Mouse (Mus musculus) kidney, embryonic 15.5 days (tissue): ENCODE data around the gene Prr22. TPM values are rescaled to one million over a fixed set of nuclear protein-coding genes. Genes with fewer than 3 reads are reported as not detected.

Experiments used
- ATAC-seq: fragments of 200-750 bp; cut with Nextera tagmentation; replicated peaks from 2 replicates; pipeline ENCODE4 v1.8.0; 2017; ENCODE audit warnings: moderate TSS enrichment; ENCODE audit not compliant: low FRiP score
- H3K27ac ChIP-seq: fragments of 300-500 bp; sonication (generic); 2 replicates; pipeline ENCODE4 v1.5.1; 2015; ENCODE audit warnings: mild to moderate bottlenecking, inconsistent platforms
- H3K27me3 ChIP-seq: fragments of 300-500 bp; sonication (generic); 2 replicates; pipeline ENCODE4 v1.6.1; 2015; ENCODE audit warnings: inconsistent platforms
- H3K36me3 ChIP-seq: fragments of 300-500 bp; sonication (generic); 2 replicates; pipeline ENCODE4 v1.6.1; 2015; ENCODE audit warnings: inconsistent platforms
- H3K4me1 ChIP-seq: fragments of 300-500 bp; sonication (generic); 2 replicates; pipeline ENCODE4 v1.6.1; 2015; ENCODE audit warnings: inconsistent platforms
- H3K4me2 ChIP-seq: fragments of 300-500 bp; sonication (generic); 2 replicates; pipeline ENCODE4 v1.6.1; 2015; ENCODE audit warnings: moderate library complexity, mild to moderate bottlenecking, inconsistent platforms
- H3K4me3 ChIP-seq: fragments of 300-500 bp; sonication (generic); replicated peaks from 2 replicates; pipeline ENCODE4 v1.5.1; 2015; ENCODE audit warnings: mild to moderate bottlenecking, inconsistent platforms
- H3K9ac ChIP-seq: fragments of 300-500 bp; sonication (generic); 2 replicates; pipeline ENCODE4 v1.6.1; 2015; ENCODE audit warnings: mild to moderate bottlenecking, inconsistent platforms
- H3K9me3 ChIP-seq: fragments of 300-500 bp; sonication (generic); replicated peaks from 2 replicates; pipeline ENCODE4 v1.6.1; 2016; ENCODE audit warnings: inconsistent platforms
- WGBS: fragments of 180-500 bp; shearing (Covaris S2); methylation state at CpG from one replicate; pipeline ENCODE4 v1.1.7; 2015; ENCODE audit warnings: mixed read lengths; 5-methylcytosine and 5-hydroxymethylcytosine counted together
- polyA plus RNA-seq: library from polyadenylated mRNA; unstranded; fragments of >200 nt; fragmentation: Nextera tagmentation; extraction: Ambion mirVana; gene quantifications from 2 replicates; pipeline ENCODE4 v1.2.1, GENCODE M21; 2015

Gene Prr22
- polyA plus RNA-seq, 1 experiment from 2014 or later = 1.7 TPM

DNA sequence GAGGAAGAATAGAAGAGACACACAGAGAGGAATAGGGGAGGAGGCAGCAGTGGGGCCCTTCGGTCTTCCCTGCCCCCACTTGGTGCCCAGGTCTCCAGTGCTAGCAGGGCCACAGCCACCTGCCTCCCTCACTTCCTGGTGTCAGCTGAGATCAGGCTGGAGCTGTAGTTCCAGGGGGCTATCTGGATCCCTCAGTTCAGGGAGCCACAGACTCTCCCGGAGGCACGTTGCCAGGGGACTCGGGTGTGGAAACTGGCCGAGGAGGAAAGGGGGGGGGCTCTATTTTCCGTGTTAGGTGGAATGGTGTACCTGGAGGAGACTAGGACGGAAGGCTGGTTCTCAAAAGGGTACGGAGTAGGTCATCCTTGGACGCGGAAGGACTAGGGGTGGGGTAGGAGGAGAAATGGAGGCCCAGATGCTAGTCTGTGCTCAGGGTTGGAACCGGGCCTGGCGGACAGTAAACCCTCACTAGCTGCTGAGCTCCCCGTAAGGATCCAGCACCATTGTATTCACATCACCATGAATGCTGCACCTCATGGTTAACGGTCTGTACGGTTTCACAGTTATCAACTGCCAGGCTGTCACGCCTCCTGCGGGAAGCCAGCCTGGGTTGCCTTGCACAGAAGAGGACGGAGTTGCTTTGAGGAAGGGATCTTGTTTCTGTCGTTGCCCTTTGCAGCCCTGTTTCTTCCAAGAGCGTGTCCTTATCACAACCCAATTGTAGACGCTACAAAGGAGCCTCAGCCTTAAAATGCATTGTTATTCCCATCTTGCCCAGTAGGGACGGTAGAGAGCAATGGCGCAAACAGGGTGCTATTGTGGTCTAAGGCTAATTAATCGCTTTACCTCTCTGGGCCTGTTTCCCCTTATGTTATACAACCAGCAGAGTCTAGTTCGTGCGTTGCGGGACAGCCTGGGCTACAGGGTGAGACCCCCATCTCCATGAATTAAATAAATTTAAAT is 7.0 kb upstream of the Prr22 start:
- H3K4me3 ChIP-seq = no peak overlapping the region; the same call in 1 of the 2 replicates
- H3K4me2 ChIP-seq = 0 out of 2 replicates have a peak overlapping the region, but pooled peaks have one; percentile 88
- peak overlapping the region; percentile 80 for H3K27ac ChIP-seq
- no peaks in the 10 kb centered on the region for H3K9me3 ChIP-seq
- peaks cover 19% of the 10 kb centered on the region for H3K36me3 ChIP-seq
- WGBS = 53% methylated on average over 27 of the region's 27 CpGs
- peaks cover 34% of the 10 kb centered on the region for H3K4me1 ChIP-seq
- H3K9ac ChIP-seq = peak overlapping the region; percentile 50; the same call in 1 of the 2 replicates
- peaks cover 6% of the 10 kb centered on the region; the same call in 1 of the 2 replicates for H3K27me3 ChIP-seq
- no peak for ATAC-seq

DNA sequence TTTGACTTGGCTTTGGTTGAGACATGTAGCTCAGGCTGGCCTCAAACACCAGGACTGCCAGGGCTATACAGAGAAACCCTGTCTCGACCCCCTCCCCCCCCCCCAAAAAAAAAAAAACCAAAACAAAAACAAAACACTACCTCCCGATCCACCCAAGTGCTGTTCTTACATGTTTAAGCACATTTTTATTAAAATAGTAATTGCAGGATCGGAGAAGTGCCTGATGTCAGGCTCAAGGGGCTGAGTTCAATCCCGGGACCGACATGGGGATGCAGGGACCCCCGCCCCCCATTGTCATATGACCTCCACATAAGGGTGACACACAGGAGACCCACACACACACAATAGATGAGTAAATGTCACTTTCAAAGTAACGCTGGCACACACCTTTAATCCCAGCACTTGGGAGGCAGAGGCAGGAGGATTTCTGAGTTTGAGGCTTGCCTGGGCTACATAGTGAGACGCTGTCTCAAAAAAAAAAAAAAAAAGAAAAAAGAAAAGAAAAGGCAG is 6.3 kb upstream of the Prr22 start:
- WGBS = 77% methylated on average over 8 of the region's 8 CpGs

DNA sequence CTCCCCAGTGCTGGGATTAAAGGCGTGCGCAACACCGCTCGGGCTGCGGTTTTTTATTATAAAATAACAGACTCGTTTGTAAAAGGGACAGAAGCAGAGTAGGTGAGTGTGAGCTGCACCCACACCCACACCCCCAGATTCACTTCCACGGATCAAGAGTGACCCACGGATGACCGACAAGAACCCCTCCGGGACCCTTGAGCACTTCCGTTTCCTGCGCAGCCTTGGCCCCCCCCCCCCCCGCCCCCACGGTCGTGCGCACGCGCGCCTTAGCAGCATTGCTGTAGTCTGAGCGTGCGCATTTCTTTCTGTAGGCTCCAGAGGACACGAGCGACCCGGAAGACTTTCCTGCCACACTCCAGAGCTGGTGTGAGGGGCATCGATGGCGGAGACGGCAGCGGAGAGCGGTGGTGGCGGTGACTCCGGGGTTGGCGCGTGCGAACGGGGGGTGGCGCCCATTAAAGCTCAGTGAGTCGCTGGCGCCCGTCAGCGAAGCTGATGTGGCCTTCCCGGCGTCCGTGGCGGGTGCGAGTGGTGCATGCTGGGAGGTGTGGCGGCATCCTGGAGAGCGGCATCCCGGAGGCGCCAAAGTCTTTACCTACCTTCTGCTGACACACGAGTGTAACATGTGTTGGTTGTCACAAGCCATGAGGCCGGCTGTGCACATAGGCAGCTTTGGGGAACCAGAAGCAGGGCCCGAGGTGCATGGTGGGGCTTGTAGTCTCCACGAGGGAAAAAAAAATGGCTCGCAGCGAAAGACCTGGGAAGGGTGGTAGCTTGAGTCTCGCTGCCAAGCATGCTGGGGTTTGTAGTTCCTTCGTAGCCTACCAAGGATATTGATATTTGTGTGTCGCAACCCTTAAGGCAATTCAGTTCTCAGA is 5.3 kb upstream of the Prr22 start, which contains the start of gene Dus3l:
TSS of gene Dus3l (plus strand) at position 284 of the 881 bp plus-strand sequence.
- Histone ChIP-seq H3K9me3 (no peaks in the 10 kb centered on the region), H3K36me3 (peaks cover 36% of the 10 kb centered on the region), H3K4me3 (peak within 1 kb of the TSS; percentile 89), H3K4me1 (peaks cover 31% of the 10 kb centered on the region), H3K4me2 (peak within 1 kb of the TSS; percentile 82), H3K9ac (peak within 1 kb of the TSS; percentile 75), H3K27me3 (peaks cover 6% of the 10 kb centered on the region; the same call in 1 of the 2 replicates), H3K27ac (peak within 1 kb of the TSS; percentile 99)
- ATAC-seq = peak; percentile 80
- WGBS = 1% methylated on average over 58 of the region's 58 CpGs

More for the DNA sequence above, 6.3 kb upstream of the Prr22 start:
- Histone ChIP-seq H3K4me3 (peak overlapping the region; percentile 89), H3K9me3 (no peaks in the 10 kb centered on the region), H3K4me1 (peaks cover 31% of the 10 kb centered on the region), H3K4me2 (peak overlapping the region; percentile 82), H3K9ac (0 out of 2 replicates have a peak overlapping the region, but pooled peaks have one; percentile 75), H3K36me3 (peaks cover 26% of the 10 kb centered on the region), H3K27ac (peak overlapping the region; percentile 99), H3K27me3 (peaks cover 6% of the 10 kb centered on the region; the same call in 1 of the 2 replicates)
- ATAC-seq = no peak

DNA sequence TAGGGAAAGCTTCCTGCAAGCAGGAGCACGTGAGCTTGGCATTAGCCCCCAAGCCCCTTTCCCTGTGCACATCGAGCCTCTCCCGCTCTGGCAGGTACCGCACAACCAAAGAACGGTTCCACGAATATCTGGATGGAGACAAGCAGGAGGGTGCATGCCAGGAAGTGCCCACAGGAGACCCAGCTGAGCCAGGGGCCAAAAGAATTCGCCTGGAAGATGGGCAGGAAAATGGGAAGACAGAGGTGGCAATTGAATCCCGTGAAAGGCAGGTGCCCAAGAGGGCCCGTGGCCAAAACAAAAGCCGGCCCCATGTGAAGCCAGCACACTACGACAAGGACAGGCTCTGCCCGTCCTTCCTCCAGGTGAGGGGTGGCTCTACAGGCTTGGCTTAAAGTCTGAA is 4.6 kb upstream of the Prr22 start:
- peak overlapping the region; percentile 82 for H3K4me2 ChIP-seq
- H3K4me1 ChIP-seq = peaks cover 31% of the 10 kb centered on the region
- H3K9me3 ChIP-seq = no peaks in the 10 kb centered on the region
- H3K4me3 ChIP-seq = peak overlapping the region; percentile 89
- peak overlapping the region; percentile 75 for H3K9ac ChIP-seq
- H3K27ac ChIP-seq = peak overlapping the region; percentile 99
- peaks cover 43% of the 10 kb centered on the region for H3K36me3 ChIP-seq
- ATAC-seq = no peak
- H3K27me3 ChIP-seq = peaks cover 2% of the 10 kb centered on the region; the same call in 1 of the 2 replicates
- WGBS = 50% methylated on average over 12 of the region's 12 CpGs

DNA sequence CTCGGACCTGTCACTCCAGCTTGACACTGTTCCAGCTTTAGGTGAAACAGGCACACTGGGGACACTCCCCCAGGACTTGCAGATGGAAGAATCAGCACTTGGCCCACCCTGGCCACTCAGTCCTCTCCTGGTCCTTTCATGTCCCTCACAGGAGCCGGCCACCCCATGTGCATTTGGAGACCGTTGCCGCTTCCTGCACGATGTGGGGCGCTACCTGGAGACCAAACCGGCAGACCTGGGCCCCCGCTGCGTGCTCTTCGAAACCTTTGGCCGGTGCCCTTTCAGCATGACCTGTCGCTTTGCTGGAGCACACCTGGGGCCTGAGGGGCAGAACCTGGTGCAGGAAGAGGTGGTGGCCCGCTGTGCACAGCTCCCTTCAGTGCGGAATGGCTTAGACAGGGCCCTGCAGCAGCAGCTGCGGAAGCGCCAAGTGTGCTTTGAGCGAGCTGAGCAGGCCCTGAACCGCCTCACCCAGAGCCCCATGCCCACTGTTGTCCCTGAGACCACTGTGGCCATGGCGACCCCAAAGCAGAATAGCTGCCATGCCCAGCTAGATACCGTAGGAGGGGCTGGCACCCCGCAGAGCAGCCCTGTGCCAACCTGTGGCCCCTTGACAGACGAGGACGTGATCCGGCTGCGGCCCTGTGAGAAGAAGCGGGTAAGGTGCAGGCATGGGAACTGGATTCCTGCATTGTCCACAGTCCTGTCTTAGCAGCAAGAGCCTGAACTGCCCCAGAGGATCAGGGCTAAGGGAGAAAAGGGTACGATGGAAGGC is 3.2 kb upstream of the Prr22 start:
- Histone ChIP-seq H3K4me3 (no peak overlapping the region), H3K9me3 (no peaks in the 10 kb centered on the region), H3K27me3 (no peaks in the 10 kb centered on the region), H3K4me2 (no peak overlapping the region), H3K36me3 (peaks cover 52% of the 10 kb centered on the region), H3K27ac (no peak overlapping the region), H3K4me1 (peaks cover 27% of the 10 kb centered on the region), H3K9ac (no peak overlapping the region)
- WGBS = 95% methylated on average over 27 of the region's 27 CpGs
- no peak for ATAC-seq

DNA sequence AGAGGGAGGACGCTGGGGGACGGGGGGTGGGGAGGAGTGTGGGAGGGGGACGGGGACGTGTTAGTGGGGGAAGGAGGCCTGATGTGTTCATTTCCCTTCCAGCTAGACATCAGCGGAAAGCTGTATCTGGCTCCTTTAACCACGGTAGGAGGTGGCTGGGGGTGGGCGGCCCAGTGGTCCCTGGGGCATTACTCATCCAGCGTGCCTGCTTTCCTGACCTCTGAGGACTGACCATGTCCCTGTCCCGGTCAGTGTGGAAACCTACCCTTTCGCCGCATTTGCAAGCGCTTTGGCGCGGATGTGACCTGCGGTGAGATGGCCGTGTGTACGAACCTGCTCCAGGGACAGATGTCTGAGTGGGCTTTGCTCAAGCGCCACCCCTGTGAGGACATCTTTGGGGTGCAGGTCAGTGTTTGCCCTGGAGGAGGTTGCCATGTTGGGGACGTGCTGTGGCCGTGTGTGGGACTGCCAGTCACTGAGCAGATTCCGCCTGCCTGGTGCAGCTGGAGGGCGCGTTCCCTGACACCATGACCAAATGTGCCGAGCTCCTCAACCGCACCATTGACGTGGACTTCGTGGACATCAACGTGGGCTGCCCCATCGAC is 2.4 kb upstream of the Prr22 start:
- Histone ChIP-seq H3K4me1 (peaks cover 19% of the 10 kb centered on the region), H3K27me3 (no peaks in the 10 kb centered on the region), H3K4me3 (no peak overlapping the region), H3K27ac (no peak overlapping the region), H3K36me3 (peaks cover 52% of the 10 kb centered on the region), H3K9ac (no peak overlapping the region), H3K4me2 (no peak overlapping the region), H3K9me3 (no peaks in the 10 kb centered on the region)
- WGBS = 91% methylated on average over 29 of the region's 29 CpGs
- no peak for ATAC-seq

DNA sequence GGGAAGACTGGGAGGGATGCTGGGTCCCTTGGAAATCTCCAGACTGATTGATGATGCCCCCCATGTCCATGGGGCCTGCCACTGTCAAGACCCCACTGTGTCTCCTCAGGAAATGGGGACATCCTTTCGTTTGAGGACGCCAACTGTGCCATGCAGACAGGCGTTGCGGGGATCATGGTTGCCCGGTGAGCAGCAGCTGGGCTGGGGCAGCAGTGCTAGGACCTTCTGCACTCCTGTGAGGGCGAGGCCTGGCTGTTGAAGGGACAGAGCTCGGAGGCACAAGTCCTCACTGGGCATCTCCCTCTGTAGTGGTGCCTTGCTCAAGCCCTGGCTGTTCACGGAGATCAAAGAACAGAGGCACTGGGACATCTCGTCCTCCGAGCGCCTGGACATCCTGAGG is 1.1 kb upstream of the Prr22 start:
- H3K27ac ChIP-seq = no peak overlapping the region
- H3K27me3 ChIP-seq = no peaks in the 10 kb centered on the region
- ATAC-seq = no peak
- no peaks in the 10 kb centered on the region for H3K9me3 ChIP-seq
- H3K4me1 ChIP-seq = peaks cover 10% of the 10 kb centered on the region
- H3K4me3 ChIP-seq = no peak overlapping the region
- H3K36me3 ChIP-seq = peaks cover 52% of the 10 kb centered on the region
- H3K4me2 ChIP-seq = no peak overlapping the region
- WGBS = 94% methylated on average over 11 of the region's 11 CpGs
- no peak overlapping the region for H3K9ac ChIP-seq

DNA sequence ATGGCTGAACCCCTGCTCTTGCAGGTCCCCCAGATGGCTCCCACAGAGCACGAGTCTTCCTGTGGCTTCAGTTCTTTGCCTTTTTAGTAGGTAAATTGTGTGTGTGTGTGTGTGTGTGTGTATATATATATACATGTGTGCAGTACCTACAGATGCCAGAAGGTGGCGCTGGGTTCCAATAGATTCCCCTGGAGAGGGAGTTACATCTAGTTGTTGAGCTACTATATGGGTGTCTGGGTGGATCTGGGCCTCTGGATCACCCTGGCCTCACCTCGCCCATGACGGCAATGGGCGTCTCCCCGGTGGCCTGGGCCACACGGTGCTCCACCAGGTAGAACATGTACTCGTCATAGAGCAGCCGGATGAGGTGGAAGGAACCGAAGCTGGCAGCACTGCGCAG is 7.5 kb downstream of the Prr22 start:
- Histone ChIP-seq H3K27ac (no peak overlapping the region), H3K4me2 (no peak overlapping the region), H3K36me3 (peaks cover 12% of the 10 kb centered on the region), H3K4me3 (no peak overlapping the region), H3K9ac (no peak overlapping the region), H3K27me3 (no peaks in the 10 kb centered on the region), H3K4me1 (0 out of 2 replicates have a peak, but pooled peaks cover 6% of the 10 kb centered on the region), H3K9me3 (no peaks in the 10 kb centered on the region)
- no peak for ATAC-seq
- WGBS = 86% methylated on average over 11 of the region's 11 CpGs

DNA sequence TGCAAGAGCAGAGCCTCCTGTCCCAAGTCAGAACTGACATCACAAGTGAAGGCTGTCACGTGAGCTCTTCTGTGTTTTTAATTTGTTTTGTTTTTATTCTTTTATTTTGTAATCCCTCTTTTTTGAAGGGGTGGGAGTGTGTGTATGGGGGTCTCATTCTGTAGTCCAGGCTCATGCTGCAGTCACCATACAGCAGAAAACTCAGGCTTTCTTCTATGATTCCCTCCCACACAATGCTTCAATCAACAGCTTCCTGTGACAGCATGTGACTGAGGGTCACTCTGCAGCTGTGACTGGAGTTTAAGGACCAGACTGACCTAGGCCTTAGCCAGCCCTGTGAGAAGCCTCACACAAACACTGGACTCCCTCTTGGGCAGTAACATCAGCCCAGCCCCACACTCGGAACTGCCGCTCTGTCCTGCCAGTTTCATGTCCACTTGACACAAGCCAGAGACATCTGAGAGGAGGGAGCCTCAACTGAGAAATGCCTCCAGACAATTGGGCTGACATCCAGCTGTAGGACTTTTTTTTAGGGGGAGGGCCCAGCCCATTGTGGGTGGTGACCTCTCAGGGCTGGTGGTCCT is 8.8 kb downstream of the Prr22 start:
- Histone ChIP-seq H3K4me1 (0 out of 2 replicates have a peak, but pooled peaks cover 6% of the 10 kb centered on the region), H3K4me3 (no peak overlapping the region), H3K27me3 (no peaks in the 10 kb centered on the region), H3K27ac (peak overlapping the region; percentile 49), H3K36me3 (peaks cover 12% of the 10 kb centered on the region), H3K9ac (no peak overlapping the region), H3K9me3 (no peaks in the 10 kb centered on the region), H3K4me2 (no peak overlapping the region)
- peak; percentile 49; the same call in 1 of the 2 replicates for ATAC-seq
- WGBS = 32% methylated on average over 3 of the region's 3 CpGs

DNA sequence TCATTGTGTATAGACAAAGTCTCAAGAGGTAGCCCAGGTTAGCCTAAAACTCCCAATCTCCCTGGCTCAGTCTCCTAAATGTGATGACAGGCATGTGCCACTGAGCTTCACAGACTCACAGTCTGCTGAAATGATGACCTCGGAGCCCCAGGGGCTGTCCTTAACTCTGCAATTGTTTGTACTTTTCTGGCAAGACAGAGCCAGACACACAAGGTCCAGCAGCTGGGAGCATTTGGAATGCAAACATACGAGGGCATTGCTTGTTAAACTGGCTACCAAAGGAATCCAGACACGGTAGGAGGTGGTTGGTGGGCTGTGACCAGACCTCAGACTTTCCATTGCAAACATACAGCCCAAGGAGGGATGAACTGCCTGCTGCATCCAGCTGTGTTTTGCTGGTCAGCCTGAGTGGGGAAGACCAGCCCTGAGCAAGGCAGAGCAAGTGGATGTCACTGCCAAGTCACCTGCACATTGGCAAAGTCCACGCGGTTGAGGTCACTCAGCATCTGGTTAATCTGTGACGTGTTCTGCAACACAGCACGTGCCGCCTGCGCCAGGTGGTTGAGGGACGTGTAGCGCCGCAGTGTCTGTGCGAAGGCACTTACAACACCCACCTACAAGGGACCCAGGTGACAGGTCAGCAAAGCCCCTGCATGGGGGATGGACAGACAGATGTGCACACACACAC is 10.4 kb downstream of the Prr22 start:
- Histone ChIP-seq H3K4me2 (no peak overlapping the region), H3K9ac (no peak overlapping the region), H3K27ac (no peak overlapping the region), H3K27me3 (no peaks in the 10 kb centered on the region), H3K36me3 (peaks cover 12% of the 10 kb centered on the region), H3K4me1 (0 out of 2 replicates have a peak, but pooled peaks cover 6% of the 10 kb centered on the region), H3K9me3 (no peaks in the 10 kb centered on the region), H3K4me3 (no peak overlapping the region)
- 79% methylated on average over 13 of the region's 13 CpGs for WGBS
- ATAC-seq = 0 out of 2 replicates have a peak, but pooled peaks have one; percentile 20
